In genomic region chr11:45174811-45175798, GRCm38 (mm10) we compare ENCODE assay signal across 11 mouse cellular contexts.
DNase-seq lines count a peak whose midpoint lies in the region; ATAC-seq and TF ChIP-seq lines count a peak whose summit lies in the region.
"Had no signal": no experiment of that assay in that cellular context is flagged by ENCODE, and none has a peak within 500 bp of the region (broad histone marks: within the 10 kb centered on the region; RNA-seq: fewer than 3 reads in every experiment).

No protein-coding gene starts in this region.

- no peaks in the 10 kb centered on the region for H3K27me3 ChIP-seq in heart, embryonic 11.5 days (ENCODE audit: control insufficient read depth, insufficient read depth, low read length)
- no peaks in the 10 kb centered on the region for H3K27me3 ChIP-seq in kidney, embryonic 15.5 days
- H3K27me3 ChIP-seq: heart, embryonic 13.5 days; limb, embryonic 13.5 days had no signal

- no peak overlapping the region for H3K27ac ChIP-seq in heart, embryonic 11.5 days (ENCODE audit: low read depth, low read length)
- H3K27ac ChIP-seq in embryonic fibroblast, embryonic 13.5 days (ENCODE audit: insufficient read depth, low read length), result peak overlapping the region; percentile 84
- H3K27ac ChIP-seq in kidney, embryonic 15.5 days, result no peak overlapping the region; the same call in 1 of the 2 replicates
- H3K27ac ChIP-seq: heart, embryonic 13.5 days; limb, embryonic 13.5 days had no signal

- TF ChIP-seq POLR2A in embryonic fibroblast, embryonic 13.5 days (IDR thresholded peaks at IDR 0.05; ENCODE audit: low read depth, low read length), result no peak

- no peak overlapping the region for H3K4me3 ChIP-seq in heart, embryonic 11.5 days (ENCODE audit: low read depth, low read length)
- H3K4me3 ChIP-seq in embryonic fibroblast, embryonic 13.5 days (ENCODE audit: insufficient read depth, low read length), result no peak overlapping the region
- H3K4me3 ChIP-seq in kidney, embryonic 15.5 days (replicated peaks), result no peak overlapping the region
- H3K4me3 ChIP-seq: heart, embryonic 13.5 days; limb, embryonic 13.5 days had no signal

- H3K36me3 ChIP-seq in heart, embryonic 11.5 days (ENCODE audit: control insufficient read depth, insufficient read depth, low read length), result no peaks in the 10 kb centered on the region
- H3K36me3 ChIP-seq in kidney, embryonic 15.5 days, result no peaks in the 10 kb centered on the region
- H3K36me3 ChIP-seq: heart, embryonic 13.5 days; limb, embryonic 13.5 days had no signal

- H3K9ac ChIP-seq in heart, embryonic 11.5 days (ENCODE audit: low read depth, low read length), result no peak overlapping the region
- H3K9ac ChIP-seq in kidney, embryonic 15.5 days, result no peak overlapping the region
- H3K9ac ChIP-seq: heart, embryonic 13.5 days; limb, embryonic 13.5 days had no signal

- H3K4me2 ChIP-seq in heart, embryonic 11.5 days, result no peak overlapping the region
- no peak overlapping the region for H3K4me2 ChIP-seq in kidney, embryonic 15.5 days
- H3K4me2 ChIP-seq: heart, embryonic 13.5 days; limb, embryonic 13.5 days had no signal

- ATAC-seq in heart, embryonic 11.5 days (replicated peaks; ENCODE audit: insufficient number of reproducible peaks, low FRiP score, low TSS enrichment), result no peak
- ATAC-seq in kidney, embryonic 15.5 days (replicated peaks; ENCODE audit: low FRiP score), result peak; percentile 77
- no peak for ATAC-seq in megakaryocyte-erythroid progenitor cell, adult 5-6 weeks (replicated peaks; ENCODE audit: low FRiP score, low TSS enrichment, poor library complexity, severe bottlenecking)

- no peaks in the 10 kb centered on the region for H3K4me1 ChIP-seq in heart, embryonic 11.5 days (ENCODE audit: control insufficient read depth, insufficient read depth, low read length)
- H3K4me1 ChIP-seq in embryonic fibroblast, embryonic 13.5 days (ENCODE audit: control insufficient read depth, insufficient read depth, low read length), result no peaks in the 10 kb centered on the region
- H3K4me1 ChIP-seq in kidney, embryonic 15.5 days, result peaks cover 6% of the 10 kb centered on the region
- H3K4me1 ChIP-seq: heart, embryonic 13.5 days had no signal

- H3K9me3 ChIP-seq in heart, embryonic 11.5 days (replicated peaks; ENCODE audit: control insufficient read depth, low read length), result no peaks in the 10 kb centered on the region
- no peaks in the 10 kb centered on the region for H3K9me3 ChIP-seq in kidney, embryonic 15.5 days (replicated peaks)
- H3K9me3 ChIP-seq: heart, embryonic 13.5 days; limb, embryonic 13.5 days had no signal

- WGBS in heart, embryonic 11.5 days (ENCODE audit: insufficient replicate concordance), result 79% methylated on average over 10 of the region's 10 CpGs
- WGBS in kidney, embryonic 15.5 days, result 62% methylated on average over 10 of the region's 10 CpGs

- TF ChIP-seq CTCF in embryonic fibroblast, embryonic 13.5 days (IDR thresholded peaks at IDR 0.05; ENCODE audit: borderline replicate concordance, insufficient read depth, low read length), result no peak

- DNase-seq in heart, adult 8-10 months (ENCODE audit: low spot score), result peak; percentile 65
- peak; percentile 34 for DNase-seq in lung, postnatal 25 days (ENCODE audit: low spot score)
- DNase-seq in frontal cortex, postnatal 14 days (ENCODE audit: low spot score in 2 of 2), result no peak
- DNase-seq in spleen, postnatal 10 days (ENCODE audit: low spot score in 2 of 2), result no peak
- DNase-seq: thymus, adult 18-20 months had no signal

Comparison
In these comparisons a context has a peak if more than half of its experiments do, and no peak if none do; other contexts are left out.
1. DNase-seq: peak in heart, adult 8-10 months (single experiment) and lung, postnatal 25 days (single experiment); none in frontal cortex, postnatal 14 days (0 of 2) and spleen, postnatal 10 days (0 of 2).